8 mouse cellular contexts compared by ENCODE assay signal in genomic region chr4:137744433-137744918, GRCm38 (mm10). TPM values are rescaled to one million over a fixed set of nuclear protein-coding genes. Genes with fewer than 3 reads are reported as not detected.
DNase-seq lines count a peak whose midpoint lies in the region; ATAC-seq lines count a peak whose summit lies in the region.

No protein-coding gene starts in this region.

- 0 out of 2 replicates have a peak, but pooled peaks have one; percentile 29 for ATAC-seq in common myeloid progenitor, adult 5-6 weeks (replicated peaks; ENCODE audit: low read depth, poor library complexity, severe bottlenecking)

- DNase-seq in heart, adult 18-20 months, result peak; percentile 35 to 42
- DNase-seq in heart, adult 9 months (ENCODE audit: low spot score in 2 of 2), result no peak
- peak; percentile 51 for DNase-seq in right cerebral cortex, postnatal 4 days
- no peak for DNase-seq in right cerebral cortex, postnatal 14 days
- peak; percentile 61 for DNase-seq in retina, embryonic 14.5 days (ENCODE audit: low spot score)
- no peak for DNase-seq in layer of hippocampus, adult 9-11 months
- no peak for DNase-seq in layer of hippocampus, postnatal 36 days

RNA-seq across cellular contexts. Expression of gene Alpl, which starts 51.7 kb away (rescaled TPM):
- 10 to 100 TPM; 55.4 to 56.0 TPM for total RNA-seq in heart, adult 18-20 months (2021)
- total RNA-seq in common myeloid progenitor, adult 5-6 weeks (2017), result not detected in 2 replicates
- total RNA-seq in layer of hippocampus, postnatal 36 days (2021), result 1 to 10 TPM; 6.0 to 8.1 TPM

Comparison
In these comparisons a context has a peak if more than half of its experiments do, and no peak if none do; other contexts are left out.
1. DNase-seq: peak in heart, adult 18-20 months (2 of 2), right cerebral cortex, postnatal 4 days (single experiment) and retina, embryonic 14.5 days (single experiment); none in heart, adult 9 months (0 of 2), right cerebral cortex, postnatal 14 days (single experiment), layer of hippocampus, adult 9-11 months (single experiment) and layer of hippocampus, postnatal 36 days (0 of 2).
2. RNA of gene Alpl, which starts 51.7 kb away (total RNA-seq): 55.4 to 56.0 TPM in heart, adult 18-20 months; 6.0 to 8.1 TPM in layer of hippocampus, postnatal 36 days and not detected in common myeloid progenitor, adult 5-6 weeks; every median in the first group is over 4 times any median in the second.